In the genomic region with DNA sequence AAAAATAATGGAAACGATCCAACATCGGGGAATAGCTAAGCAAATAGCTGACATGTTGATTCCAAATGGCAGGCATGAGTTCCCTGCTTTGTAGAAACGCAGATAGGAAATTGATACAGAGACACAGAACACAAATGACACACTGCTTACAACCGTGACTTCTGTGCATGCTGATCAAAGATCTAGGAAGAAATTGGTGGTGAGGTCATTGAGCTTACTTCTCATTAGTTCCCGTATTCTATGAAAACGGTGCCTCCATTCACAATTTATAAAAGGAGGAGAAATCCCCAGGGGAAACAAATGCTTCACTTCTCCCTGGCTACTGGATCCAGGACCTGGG, we compare ENCODE assay signal across 9 mouse cellular contexts. TPM values are rescaled to one million over a fixed set of nuclear protein-coding genes. Genes with fewer than 3 reads are reported as not detected.
DNase-seq lines count a peak whose midpoint lies in the region; ATAC-seq and TF ChIP-seq lines count a peak whose summit lies in the region.
"Had no signal": no experiment of that assay in that cellular context is flagged by ENCODE, and none has a peak within 500 bp of the region (broad histone marks: within the 10 kb centered on the region; RNA-seq: fewer than 3 reads in every experiment).

No protein-coding gene starts in this region.

- no peak for DNase-seq in embryonic facial prominence, embryonic 10.5 days (ENCODE audit: low spot score)
- no peak for DNase-seq in midbrain, embryonic 14.5 days
- no peak for DNase-seq in frontal cortex, adult 2 months (ENCODE audit: extremely low spot score in 1 of 2, low spot score in 1 of 2)
- no peak for DNase-seq in spleen, postnatal 10 days (ENCODE audit: low spot score in 2 of 2)
- no peak for DNase-seq in spleen, adult 18-20 months

- 0 out of 2 replicates have a peak overlapping the region, but pooled peaks have one; percentile 38 for H3K4me2 ChIP-seq in intestine, postnatal 0 days (replicated peaks; ENCODE audit: low read depth)
- no peak overlapping the region for H3K4me2 ChIP-seq in intestine, embryonic 16.5 days (ENCODE audit: low read depth, low read length)
- H3K4me2 ChIP-seq in forebrain, embryonic 16.5 days (ENCODE audit: low read length) = peak overlapping the region; percentile 47
- peak overlapping the region; percentile 43 for H3K4me2 ChIP-seq in midbrain, embryonic 14.5 days (ENCODE audit: low read length)
- H3K4me2 ChIP-seq: liver, embryonic 11.5 days had no signal

- no peak overlapping the region for H3K27ac ChIP-seq in intestine, postnatal 0 days (ENCODE audit: low read depth, low read length)
- no peak overlapping the region for H3K27ac ChIP-seq in intestine, embryonic 16.5 days (ENCODE audit: low read length)
- H3K27ac ChIP-seq in embryonic facial prominence, embryonic 10.5 days (replicated peaks) = no peak overlapping the region
- H3K27ac ChIP-seq in forebrain, embryonic 16.5 days (ENCODE audit: low read length) = peak overlapping the region; percentile 93
- H3K27ac ChIP-seq in midbrain, embryonic 14.5 days (replicated peaks; ENCODE audit: low read depth, low read length) = peak overlapping the region; percentile 87

- TF ChIP-seq CTCF in intestine, postnatal 0 days (IDR thresholded peaks at IDR 0.05; ENCODE audit: low read depth) = no peak

- no peak for ATAC-seq in intestine, postnatal 0 days
- no peak for ATAC-seq in intestine, embryonic 16.5 days
- ATAC-seq in forebrain, embryonic 16.5 days = no peak
- no peak for ATAC-seq in midbrain, embryonic 14.5 days (ENCODE audit: low FRiP score, low TSS enrichment)

- peaks cover 4% of the 10 kb centered on the region for H3K4me1 ChIP-seq in intestine, postnatal 0 days (replicated peaks; ENCODE audit: control insufficient read depth, insufficient read depth, low read length)
- H3K4me1 ChIP-seq in intestine, embryonic 16.5 days (ENCODE audit: control insufficient read depth, insufficient read depth, low read length) = peaks cover 14% of the 10 kb centered on the region
- H3K4me1 ChIP-seq in embryonic facial prominence, embryonic 10.5 days = peaks cover 55% of the 10 kb centered on the region
- H3K4me1 ChIP-seq in forebrain, embryonic 16.5 days (replicated peaks; ENCODE audit: control insufficient read depth, insufficient read depth, low read length) = peaks cover 78% of the 10 kb centered on the region
- peaks cover 81% of the 10 kb centered on the region for H3K4me1 ChIP-seq in midbrain, embryonic 14.5 days (ENCODE audit: control insufficient read depth, insufficient read depth, low read length)

- no peaks in the 10 kb centered on the region for H3K27me3 ChIP-seq in intestine, postnatal 0 days (replicated peaks; ENCODE audit: control insufficient read depth, insufficient read depth, low read length)
- H3K27me3 ChIP-seq in intestine, embryonic 16.5 days (replicated peaks; ENCODE audit: control insufficient read depth, insufficient read depth, low read length) = 0 out of 2 replicates have a peak, but pooled peaks cover 4% of the 10 kb centered on the region
- peaks cover 97% of the 10 kb centered on the region for H3K27me3 ChIP-seq in embryonic facial prominence, embryonic 10.5 days (replicated peaks; ENCODE audit: low read depth, poor library complexity, severe bottlenecking)
- no peaks in the 10 kb centered on the region for H3K27me3 ChIP-seq in forebrain, embryonic 16.5 days (replicated peaks; ENCODE audit: control insufficient read depth, insufficient read depth, low read length)
- no peaks in the 10 kb centered on the region for H3K27me3 ChIP-seq in midbrain, embryonic 14.5 days (ENCODE audit: control insufficient read depth, insufficient read depth, low read length)

- no peaks in the 10 kb centered on the region for H3K9me3 ChIP-seq in intestine, postnatal 0 days (ENCODE audit: control insufficient read depth)
- H3K9me3 ChIP-seq in intestine, embryonic 16.5 days (ENCODE audit: control insufficient read depth, low read length) = no peaks in the 10 kb centered on the region
- no peaks in the 10 kb centered on the region for H3K9me3 ChIP-seq in embryonic facial prominence, embryonic 10.5 days
- H3K9me3 ChIP-seq in forebrain, embryonic 16.5 days (ENCODE audit: control insufficient read depth, low read length) = no peaks in the 10 kb centered on the region
- H3K9me3 ChIP-seq in midbrain, embryonic 14.5 days (ENCODE audit: control insufficient read depth, low read length) = no peaks in the 10 kb centered on the region

- WGBS in intestine, postnatal 0 days = 56% methylated on average over 6 of the region's 6 CpGs
- WGBS in intestine, embryonic 16.5 days = 53% methylated on average over 6 of the region's 6 CpGs
- 43% methylated on average over 6 of the region's 6 CpGs for WGBS in embryonic facial prominence, embryonic 10.5 days
- 3% methylated on average over 6 of the region's 6 CpGs for WGBS in forebrain, embryonic 16.5 days
- WGBS in midbrain, embryonic 14.5 days = 4% methylated on average over 6 of the region's 6 CpGs

- no peak overlapping the region for H3K4me3 ChIP-seq in intestine, postnatal 0 days (ENCODE audit: low read depth, low read length)
- no peak overlapping the region for H3K4me3 ChIP-seq in intestine, embryonic 16.5 days (ENCODE audit: low read length)
- H3K4me3 ChIP-seq in embryonic facial prominence, embryonic 10.5 days = peak overlapping the region; percentile 42
- H3K4me3 ChIP-seq in forebrain, embryonic 16.5 days (replicated peaks; ENCODE audit: low read length) = peak overlapping the region; percentile 18
- H3K4me3 ChIP-seq in midbrain, embryonic 14.5 days (replicated peaks; ENCODE audit: low read depth, low read length) = no peak overlapping the region

- no peak overlapping the region for H3K9ac ChIP-seq in intestine, postnatal 0 days (ENCODE audit: low read depth, low read length)
- H3K9ac ChIP-seq in intestine, embryonic 16.5 days (ENCODE audit: low read depth, low read length) = no peak overlapping the region
- H3K9ac ChIP-seq in forebrain, embryonic 16.5 days (replicated peaks; ENCODE audit: low read depth, low read length) = peak overlapping the region; percentile 48
- peak overlapping the region; percentile 45; the same call in 1 of the 2 replicates for H3K9ac ChIP-seq in midbrain, embryonic 14.5 days (replicated peaks; ENCODE audit: low read length)

- H3K36me3 ChIP-seq in intestine, postnatal 0 days (ENCODE audit: control insufficient read depth, insufficient read depth) = no peaks in the 10 kb centered on the region
- no peaks in the 10 kb centered on the region for H3K36me3 ChIP-seq in intestine, embryonic 16.5 days (ENCODE audit: control insufficient read depth, insufficient read depth, low read length)
- no peaks in the 10 kb centered on the region for H3K36me3 ChIP-seq in embryonic facial prominence, embryonic 10.5 days (replicated peaks)
- H3K36me3 ChIP-seq in forebrain, embryonic 16.5 days (ENCODE audit: control insufficient read depth, insufficient read depth) = no peaks in the 10 kb centered on the region
- H3K36me3 ChIP-seq in midbrain, embryonic 14.5 days (ENCODE audit: control insufficient read depth, insufficient read depth, low read length) = no peaks in the 10 kb centered on the region

RNA-seq across cellular contexts. Expression of a gene that starts 2.6 kb away (rescaled TPM):
- polyA plus RNA-seq in intestine, postnatal 0 days (2015; fragmentation: Nextera tagmentation; extraction: Ambion mirVana) = 45.7 and 57.1 TPM in 2 replicates
- polyA plus RNA-seq in intestine, embryonic 16.5 days (2015; fragmentation: Nextera tagmentation; extraction: Ambion mirVana) = 55.9 and 65.6 TPM in 2 replicates
- 2.1 and 2.7 TPM in 2 replicates for polyA plus RNA-seq in embryonic facial prominence, embryonic 10.5 days (2016; fragmentation: Nextera tagmentation; extraction: Ambion mirVana)
- 8.6 and 12.6 TPM in 2 replicates for polyA plus RNA-seq in forebrain, embryonic 16.5 days (2015; fragmentation: Nextera tagmentation; extraction: Ambion mirVana)
- polyA plus RNA-seq in midbrain, embryonic 14.5 days (2014; fragmentation: Nextera tagmentation; extraction: Ambion mirVana) = 4.0 and 4.2 TPM in 2 replicates
- polyA plus RNA-seq in frontal cortex, adult 2 months (2012; rRNA removed) = 7.0 and 8.6 TPM in 2 replicates

RNA-seq across cellular contexts. Expression of a gene that starts 34.1 kb away (rescaled TPM):
- 0.77 and 0.80 TPM in 2 replicates for polyA plus RNA-seq in intestine, postnatal 0 days (2015; fragmentation: Nextera tagmentation; extraction: Ambion mirVana)
- 0.48 and 0.56 TPM in 2 replicates for polyA plus RNA-seq in intestine, embryonic 16.5 days (2015; fragmentation: Nextera tagmentation; extraction: Ambion mirVana)
- 2.3 and 2.5 TPM in 2 replicates for polyA plus RNA-seq in embryonic facial prominence, embryonic 10.5 days (2016; fragmentation: Nextera tagmentation; extraction: Ambion mirVana)
- 257 and 284 TPM in 2 replicates for polyA plus RNA-seq in forebrain, embryonic 16.5 days (2015; fragmentation: Nextera tagmentation; extraction: Ambion mirVana)
- 121 and 124 TPM in 2 replicates for polyA plus RNA-seq in midbrain, embryonic 14.5 days (2014; fragmentation: Nextera tagmentation; extraction: Ambion mirVana)
- 169 and 190 TPM in 2 replicates for polyA plus RNA-seq in frontal cortex, adult 2 months (2012; rRNA removed)

Comparison
In these comparisons a context has a peak if more than half of its experiments do, and no peak if none do; other contexts are left out.
1. H3K27ac ChIP-seq: peak in forebrain, embryonic 16.5 days (single experiment) and midbrain, embryonic 14.5 days (single experiment); none in intestine, postnatal 0 days (single experiment), intestine, embryonic 16.5 days (single experiment) and embryonic facial prominence, embryonic 10.5 days (single experiment).
2. H3K4me3 ChIP-seq: peak in embryonic facial prominence, embryonic 10.5 days (single experiment) and forebrain, embryonic 16.5 days (single experiment); none in intestine, postnatal 0 days (single experiment), intestine, embryonic 16.5 days (single experiment) and midbrain, embryonic 14.5 days (single experiment).
3. H3K9ac ChIP-seq: peak in forebrain, embryonic 16.5 days (single experiment) and midbrain, embryonic 14.5 days (single experiment); none in intestine, postnatal 0 days (single experiment) and intestine, embryonic 16.5 days (single experiment).
4. RNA of a gene that starts 34.1 kb away (polyA plus RNA-seq): 257 to 284 TPM in forebrain, embryonic 16.5 days, 169 to 190 TPM in frontal cortex, adult 2 months and 121 to 124 TPM in midbrain, embryonic 14.5 days; 2.3 to 2.5 TPM in embryonic facial prominence, embryonic 10.5 days, 0.77 to 0.80 TPM in intestine, postnatal 0 days and 0.48 to 0.56 TPM in intestine, embryonic 16.5 days; every median in the first group is over 10 times any median in the second.